Mouse (Mus musculus): ENCODE measurements around the gene P2ry13.

GRCm38 (mm10) chr3:59160465-59160864 lies 50.2 kb downstream of the P2ry13 start:
- TF ChIP-seq CTCF (IDR thresholded peaks at IDR 0.05; ENCODE audit: control insufficient read depth, insufficient read depth, insufficient read length): no peak
- TF ChIP-seq USF1 (IDR thresholded peaks at IDR 0.05; ENCODE audit: low read depth): no peak
- TF ChIP-seq MAX (IDR thresholded peaks at IDR 0.05): no peak
